Mouse (Mus musculus) thymus, adult 2 months (tissue): ENCODE measurements around the gene 2810004N23Rik. TPM values are rescaled to one million over a fixed set of nuclear protein-coding genes. Genes with fewer than 3 reads are reported as not detected.

Source experiments
- DNase-seq: peaks from one replicate; pipeline ENCODE4 v3.0.0; 2021
- H3K27ac ChIP-seq: fragments of 200-500 bp; 2 replicates; pipeline ENCODE4 v1.5.1; 2012; ENCODE audit warnings: low read length, control low read depth; ENCODE audit not compliant: control insufficient read depth, insufficient read depth
- H3K27me3 ChIP-seq: fragments of 200-500 bp; 2 replicates; pipeline ENCODE4 v1.6.1; 2012; ENCODE audit warnings: mild to moderate bottlenecking, low read length, moderate library complexity, mixed read lengths; ENCODE audit not compliant: control insufficient read depth, insufficient read depth
- H3K36me3 ChIP-seq: fragments of 200-500 bp; 2 replicates; pipeline ENCODE4 v1.6.1; 2012; ENCODE audit warnings: mild to moderate bottlenecking, low read length, moderate library complexity; ENCODE audit not compliant: control insufficient read depth, insufficient read depth
- H3K4me1 ChIP-seq: fragments of 200-500 bp; replicated peaks from 2 replicates; pipeline ENCODE4 v1.6.1; 2012; ENCODE audit warnings: low read length; ENCODE audit not compliant: control insufficient read depth, insufficient read depth
- H3K4me3 ChIP-seq: fragments of 200-500 bp; 2 replicates; pipeline ENCODE4 v1.5.1; 2012; ENCODE audit warnings: mild to moderate bottlenecking, low read length, control low read depth, moderate library complexity; ENCODE audit not compliant: control insufficient read depth, insufficient read depth
- CTCF ChIP-seq: fragments of 200-500 bp; IDR thresholded peaks from 2 replicates; pipeline ENCODE4 v1.5.1; 2012; ENCODE audit warnings: mild to moderate bottlenecking, control low read depth, low read length, moderate library complexity, borderline replicate concordance; ENCODE audit not compliant: control insufficient read depth, poor library complexity, insufficient read depth; ENCODE audit errors: extremely low read depth
- POLR2A ChIP-seq: fragments of 200-500 bp; IDR thresholded peaks from 2 replicates; pipeline ENCODE4 v1.6.1; 2012; ENCODE audit warnings: mild to moderate bottlenecking, low read length, control low read depth, moderate library complexity; ENCODE audit not compliant: control insufficient read depth, poor library complexity, insufficient read depth; ENCODE audit errors: extremely low read depth
- WGBS: fragments of 180-500 bp; shearing (Covaris S2); methylation state at CpG from one replicate; pipeline ENCODE4 v1.1.7; 2018; 5-methylcytosine and 5-hydroxymethylcytosine counted together
- polyA plus RNA-seq: library from polyadenylated mRNA; depleted of rRNA; stranded (reverse); fragments of >200 nt; gene quantifications from 2 replicates; pipeline ENCODE4 v1.2.3, GENCODE M21; 2012

The 2810004N23Rik gene
- polyA plus RNA-seq, 1 experiment: 18.7 TPM

DNA sequence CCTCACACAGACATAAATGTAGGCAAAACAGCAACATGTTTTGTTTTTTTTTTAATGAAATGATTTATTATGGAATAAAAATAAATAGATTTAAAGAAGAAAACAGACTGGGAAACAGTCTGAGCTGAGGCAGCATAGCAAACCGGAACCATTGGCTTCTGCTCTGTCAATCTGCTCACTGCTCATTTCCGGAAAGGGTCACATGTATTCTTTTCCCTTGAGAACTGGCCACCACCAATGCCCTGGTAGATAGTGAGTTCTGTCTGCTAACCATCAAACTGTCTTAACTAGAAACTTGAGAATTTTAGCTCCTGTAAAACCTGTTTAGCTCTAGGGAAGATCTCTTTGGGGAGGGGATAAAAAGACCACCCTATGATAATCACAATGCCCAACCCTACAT is 26.0 kb downstream of the 2810004N23Rik start:
- 71% methylated on average over 2 of the region's 2 CpGs for WGBS
- DNase-seq: no peak

DNA sequence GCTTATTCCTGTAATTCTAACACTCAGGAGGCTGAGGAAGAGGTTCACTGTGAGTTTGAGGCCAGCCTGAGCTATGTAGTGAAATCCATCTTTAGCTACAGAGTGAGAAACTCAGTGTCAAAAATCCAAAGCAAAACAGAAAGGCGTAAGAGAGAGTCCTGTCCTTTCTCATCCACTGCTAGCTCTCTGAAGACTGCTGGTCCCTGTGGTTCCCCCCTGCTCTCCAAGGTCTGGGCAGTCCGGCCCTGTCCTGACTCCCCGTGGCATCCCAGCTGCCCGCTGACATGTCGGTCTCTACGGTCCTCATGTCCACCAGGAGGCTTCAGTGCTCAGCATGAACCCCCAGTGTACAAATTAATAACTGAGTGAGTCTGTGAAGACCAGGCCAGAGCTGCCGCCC is 26.6 kb downstream of the 2810004N23Rik start:
- no peak overlapping the region for H3K4me3 ChIP-seq
- H3K27me3 ChIP-seq: no peaks in the 10 kb centered on the region
- no peaks in the 10 kb centered on the region for H3K4me1 ChIP-seq
- no peak for DNase-seq
- 96% methylated on average over 7 of the region's 7 CpGs for WGBS
- TF ChIP-seq POLR2A: no peak
- TF ChIP-seq CTCF: no peak
- no peak overlapping the region for H3K27ac ChIP-seq
- peaks cover 19% of the 10 kb centered on the region for H3K36me3 ChIP-seq

More for the DNA sequence above, 26.0 kb downstream of the 2810004N23Rik start:
- Histone ChIP-seq H3K4me1 (no peaks in the 10 kb centered on the region), H3K4me3 (no peak overlapping the region), H3K27me3 (no peaks in the 10 kb centered on the region), H3K36me3 (peaks cover 21% of the 10 kb centered on the region), H3K27ac (no peak overlapping the region)
- TF ChIP-seq CTCF (no peak), POLR2A (no peak)

DNA sequence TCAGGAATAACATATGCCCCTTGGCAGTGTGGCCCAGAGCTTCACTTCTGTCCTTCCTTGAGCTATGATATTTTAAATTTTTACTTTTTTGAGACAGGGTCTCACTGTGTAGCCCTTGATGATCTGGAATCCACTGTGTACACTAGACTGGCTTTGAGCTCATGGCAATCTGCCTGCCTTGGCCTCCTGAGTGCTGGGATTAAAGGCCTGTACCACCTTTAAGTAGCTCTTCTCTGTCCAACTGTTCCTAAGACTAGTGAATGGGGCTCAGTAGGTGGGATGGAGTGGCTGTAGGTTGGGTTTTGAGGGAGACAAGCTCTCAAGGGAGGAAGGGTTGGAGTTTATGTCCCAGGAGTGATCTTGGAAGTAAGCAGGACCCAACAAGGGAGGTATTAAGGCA is 27.1 kb downstream of the 2810004N23Rik start:
- TF ChIP-seq CTCF (no peak), POLR2A (no peak)
- no peaks in the 10 kb centered on the region for H3K4me1 ChIP-seq
- H3K27me3 ChIP-seq: no peaks in the 10 kb centered on the region
- no peak overlapping the region for H3K27ac ChIP-seq
- H3K36me3 ChIP-seq: peaks cover 15% of the 10 kb centered on the region
- no peak for DNase-seq
- no peak overlapping the region for H3K4me3 ChIP-seq

DNA sequence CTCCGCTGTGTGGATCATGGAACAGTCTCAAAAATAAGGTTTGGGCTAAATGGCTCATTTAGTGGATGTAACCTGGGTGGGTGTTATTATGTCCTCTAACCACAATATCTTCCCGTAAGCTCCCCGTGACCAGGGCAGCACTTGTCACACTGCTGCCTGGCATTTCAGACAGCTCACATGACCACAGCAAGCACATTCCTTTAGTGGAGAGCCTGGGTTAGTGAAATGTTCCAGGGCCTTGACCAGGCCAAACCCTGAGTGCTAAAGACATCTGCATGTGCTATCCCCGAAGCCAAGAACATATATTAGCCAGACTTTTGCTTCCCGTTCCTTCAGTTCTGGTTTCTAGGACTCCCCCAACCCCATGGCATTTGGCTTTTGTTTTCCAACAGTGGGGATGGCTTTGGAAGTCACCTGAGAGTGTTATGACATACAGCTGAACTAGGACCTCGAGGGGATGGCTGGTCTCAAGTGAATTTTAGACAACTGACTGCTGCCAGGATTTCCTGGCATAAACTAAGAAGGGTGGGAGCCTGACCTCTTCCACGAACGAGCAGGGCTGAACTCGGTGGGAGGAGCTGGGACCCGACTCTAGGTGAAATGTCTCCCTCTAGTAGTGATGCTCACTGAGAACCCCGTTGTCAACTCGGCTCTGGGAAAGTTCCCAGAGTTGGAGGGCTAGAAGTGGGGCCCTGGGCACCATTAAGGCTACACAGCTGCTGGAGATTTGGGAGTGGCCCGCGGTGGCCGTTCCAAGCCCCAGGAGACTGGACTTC is 29.3 kb downstream of the 2810004N23Rik start:
- no peak for TF ChIP-seq CTCF
- no peak for TF ChIP-seq POLR2A
- Histone ChIP-seq H3K27me3 (no peaks in the 10 kb centered on the region), H3K27ac (no peak overlapping the region), H3K4me3 (no peak overlapping the region), H3K4me1 (no peaks in the 10 kb centered on the region), H3K36me3 (peaks cover 3% of the 10 kb centered on the region; the same call in 1 of the 2 replicates)
- WGBS: 45% methylated on average over 15 of the region's 15 CpGs
- DNase-seq: no peak

DNA sequence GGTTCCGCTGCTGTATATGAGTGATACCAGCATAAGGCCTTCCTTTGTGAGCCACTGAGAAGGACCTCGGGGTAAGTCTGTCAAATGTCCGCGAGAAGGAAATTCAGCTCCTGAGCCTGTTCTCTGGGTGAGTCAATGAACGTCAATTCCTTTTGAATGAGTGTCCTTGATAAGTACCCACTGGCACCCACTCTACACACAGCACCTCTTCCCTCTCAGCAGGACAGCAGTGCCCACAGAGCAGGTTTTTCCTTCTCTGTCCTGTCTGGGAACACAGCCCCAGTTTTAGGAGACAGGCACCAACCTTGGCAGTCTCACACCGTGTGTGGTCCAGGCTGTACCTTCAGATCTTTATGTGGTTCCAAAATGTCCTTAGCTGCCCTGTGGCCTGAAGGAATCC is 31.0 kb downstream of the 2810004N23Rik start:
- WGBS: 94% methylated on average over 6 of the region's 6 CpGs
- Histone ChIP-seq H3K4me3 (no peak overlapping the region), H3K36me3 (no peaks in the 10 kb centered on the region), H3K27ac (no peak overlapping the region), H3K4me1 (no peaks in the 10 kb centered on the region), H3K27me3 (no peaks in the 10 kb centered on the region)
- DNase-seq: no peak
- TF ChIP-seq POLR2A: no peak
- no peak for TF ChIP-seq CTCF

- Histone ChIP-seq H3K27ac (no peak overlapping the region), H3K4me3 (no peak overlapping the region), H3K36me3 (no peaks in the 10 kb centered on the region), H3K27me3 (no peaks in the 10 kb centered on the region), H3K4me1 (no peaks in the 10 kb centered on the region)
- no peak for DNase-seq
- WGBS: 89% methylated on average over 6 of the region's 6 CpGs
- TF ChIP-seq POLR2A (no peak), CTCF (no peak)
Observed at GRCm38 (mm10) chr8:124831531-124831930, 31.4 kb downstream of the 2810004N23Rik start.
